Mouse (Mus musculus): ENCODE measurements at regions not wholly inside any gene's neighbourhood (a gene's known extent, or its start where the extent isn't known, plus 50 kb on each side); places are given as distances from the start of the nearest gene placed in this dataset.
"Not testable (repeated sequence)": the region's sequence is repeated elsewhere in the genome, so short reads cannot be mapped to it uniquely, and the experiment has no call there.

DNA sequence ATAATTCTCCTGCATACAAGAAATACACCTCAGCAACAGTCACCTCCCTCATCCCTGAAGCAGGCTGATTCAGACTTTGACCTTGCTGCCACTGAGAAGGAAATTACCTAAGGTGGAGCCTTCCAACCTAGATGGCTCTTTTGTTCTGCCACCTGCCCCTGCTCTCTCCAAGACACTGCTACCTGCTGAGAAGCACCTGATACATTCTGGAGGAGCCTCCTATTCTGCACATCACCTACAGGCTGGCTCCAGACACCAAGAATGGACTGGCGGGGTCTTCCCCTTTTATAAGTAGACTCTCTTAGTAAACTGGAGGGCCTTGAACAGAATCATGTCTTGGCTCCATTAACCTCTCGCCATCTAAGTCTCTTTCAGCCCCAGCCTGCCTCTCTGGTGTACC is 1149.5 kb upstream of the 2610301B20Rik start:
- WGBS = 94% methylated on average over 2 of the region's 2 CpGs
- H3K27ac ChIP-seq (ENCODE audit: insufficient read depth, low read depth, low read length); H3K4me1 ChIP-seq (ENCODE audit: control insufficient read depth, insufficient read depth, low read length): not testable (repeated sequence)

DNA sequence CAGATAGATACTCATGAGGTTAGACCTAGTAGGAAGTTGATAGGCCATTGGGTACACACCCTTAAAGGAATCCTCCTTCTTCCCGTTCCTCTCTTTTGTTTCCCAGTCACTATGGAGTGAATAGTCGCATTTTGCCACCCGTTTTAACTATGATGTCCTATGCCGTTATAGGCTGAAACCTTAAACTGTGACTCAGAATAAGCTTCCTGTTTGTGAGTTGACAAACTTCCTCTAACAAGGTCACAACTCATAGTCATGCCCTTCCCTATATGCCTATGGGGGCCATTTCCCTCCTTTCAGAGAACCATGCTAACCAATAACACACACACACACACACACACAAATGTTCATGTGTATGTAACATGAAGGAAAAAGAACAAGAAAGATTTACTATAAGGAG is 1136.6 kb upstream of the 2610301B20Rik start:
- H3K4me3 ChIP-seq (ENCODE audit: insufficient read depth, low read depth, low read length) = no peak overlapping the region
- WGBS = 81% methylated on average over 4 of the region's 4 CpGs
- no peaks in the 10 kb centered on the region for H3K4me1 ChIP-seq (ENCODE audit: control insufficient read depth, insufficient read depth, low read length)
- TF ChIP-seq CTCF (IDR thresholded peaks at IDR 0.05; ENCODE audit: insufficient read depth, low read depth, low read length) (no peak), POLR2A (IDR thresholded peaks at IDR 0.05; ENCODE audit: insufficient read depth, low read depth, low read length) (no peak)
- no peak overlapping the region for H3K27ac ChIP-seq (ENCODE audit: insufficient read depth, low read depth, low read length)

More for the DNA sequence above, 1149.5 kb upstream of the 2610301B20Rik start:
- H3K4me3 ChIP-seq (ENCODE audit: insufficient read depth, low read depth, low read length) = not testable (repeated sequence)

DNA sequence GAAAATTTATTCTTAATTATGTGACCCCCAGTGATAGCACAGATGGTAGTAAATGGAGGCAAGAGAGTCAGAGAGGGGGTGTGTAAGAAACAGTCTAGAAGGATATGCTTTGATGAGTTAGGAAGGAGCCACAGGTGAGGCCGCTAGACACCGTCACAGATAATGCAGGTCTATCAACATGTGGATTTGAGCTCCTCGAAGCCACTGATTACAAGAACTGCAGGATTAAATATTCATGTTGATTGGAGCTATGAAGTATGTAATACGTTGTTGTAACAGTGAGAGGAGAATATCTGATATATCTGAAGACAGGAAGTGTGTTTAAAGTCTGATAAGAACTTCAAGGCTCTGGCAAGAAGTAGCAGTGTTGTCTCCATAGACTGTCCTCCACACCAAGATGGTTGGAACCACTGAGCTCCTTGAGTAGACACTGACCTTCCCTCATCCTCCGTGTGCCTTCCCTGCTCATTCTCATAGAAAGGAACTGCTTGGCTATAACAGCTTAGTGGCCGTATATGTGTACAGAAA is 1126.8 kb upstream of the 2610301B20Rik start:
- no peaks in the 10 kb centered on the region for H3K4me1 ChIP-seq (ENCODE audit: control insufficient read depth, insufficient read depth, low read length)
- no peak overlapping the region for H3K27ac ChIP-seq (ENCODE audit: insufficient read depth, low read depth, low read length)
- TF ChIP-seq POLR2A (IDR thresholded peaks at IDR 0.05; ENCODE audit: insufficient read depth, low read depth, low read length) = no peak
- TF ChIP-seq CTCF (IDR thresholded peaks at IDR 0.05; ENCODE audit: insufficient read depth, low read depth, low read length) = no peak
- H3K4me3 ChIP-seq (ENCODE audit: insufficient read depth, low read depth, low read length) = no peak overlapping the region
- WGBS = 93% methylated on average over 6 of the region's 6 CpGs

GRCm38 (mm10) chr4:9748110-9748509 is 1126.2 kb upstream of the 2610301B20Rik start:
- H3K27ac ChIP-seq (ENCODE audit: insufficient read depth, low read depth, low read length) = no peak overlapping the region
- no peak for TF ChIP-seq POLR2A (IDR thresholded peaks at IDR 0.05; ENCODE audit: insufficient read depth, low read depth, low read length)
- no peak for TF ChIP-seq CTCF (IDR thresholded peaks at IDR 0.05; ENCODE audit: insufficient read depth, low read depth, low read length)
- H3K4me1 ChIP-seq (ENCODE audit: control insufficient read depth, insufficient read depth, low read length) = no peaks in the 10 kb centered on the region
- 87% methylated on average over 2 of the region's 2 CpGs for WGBS
- H3K4me3 ChIP-seq (ENCODE audit: insufficient read depth, low read depth, low read length) = no peak overlapping the region

GRCm38 (mm10) chr4:9749877-9750276 is 1124.4 kb upstream of the 2610301B20Rik start:
- 99% methylated on average over 3 of the region's 3 CpGs for WGBS
- H3K27ac ChIP-seq (ENCODE audit: insufficient read depth, low read depth, low read length) = no peak overlapping the region
- TF ChIP-seq POLR2A (IDR thresholded peaks at IDR 0.05; ENCODE audit: insufficient read depth, low read depth, low read length) (no peak), CTCF (IDR thresholded peaks at IDR 0.05; ENCODE audit: insufficient read depth, low read depth, low read length) (no peak)

GRCm38 (mm10) chr4:9750404-9750803 is 1123.9 kb upstream of the 2610301B20Rik start:
- H3K27ac ChIP-seq (ENCODE audit: insufficient read depth, low read depth, low read length) = no peak overlapping the region
- no peak for TF ChIP-seq POLR2A (IDR thresholded peaks at IDR 0.05; ENCODE audit: insufficient read depth, low read depth, low read length)
- no peak for TF ChIP-seq CTCF (IDR thresholded peaks at IDR 0.05; ENCODE audit: insufficient read depth, low read depth, low read length)
- H3K4me3 ChIP-seq (ENCODE audit: insufficient read depth, low read depth, low read length) = no peak overlapping the region
- H3K4me1 ChIP-seq (ENCODE audit: control insufficient read depth, insufficient read depth, low read length) = no peaks in the 10 kb centered on the region
- WGBS = 80% methylated on average over 4 of the region's 4 CpGs

More at GRCm38 (mm10) chr4:9749877-9750276, 1124.4 kb upstream of the 2610301B20Rik start:
- Histone ChIP-seq H3K4me1 (ENCODE audit: control insufficient read depth, insufficient read depth, low read length) (no peaks in the 10 kb centered on the region), H3K4me3 (ENCODE audit: insufficient read depth, low read depth, low read length) (no peak overlapping the region)

GRCm38 (mm10) chr4:9763321-9763720 is 1111.0 kb upstream of the 2610301B20Rik start:
- Histone ChIP-seq H3K4me1 (ENCODE audit: control insufficient read depth, insufficient read depth, low read length) (no peaks in the 10 kb centered on the region), H3K4me3 (ENCODE audit: insufficient read depth, low read depth, low read length) (no peak overlapping the region), H3K27ac (ENCODE audit: insufficient read depth, low read depth, low read length) (no peak overlapping the region)
- TF ChIP-seq POLR2A (IDR thresholded peaks at IDR 0.05; ENCODE audit: insufficient read depth, low read depth, low read length) (no peak), CTCF (IDR thresholded peaks at IDR 0.05; ENCODE audit: insufficient read depth, low read depth, low read length) (no peak)
- 73% methylated on average over 1 of the region's 1 CpGs for WGBS

DNA sequence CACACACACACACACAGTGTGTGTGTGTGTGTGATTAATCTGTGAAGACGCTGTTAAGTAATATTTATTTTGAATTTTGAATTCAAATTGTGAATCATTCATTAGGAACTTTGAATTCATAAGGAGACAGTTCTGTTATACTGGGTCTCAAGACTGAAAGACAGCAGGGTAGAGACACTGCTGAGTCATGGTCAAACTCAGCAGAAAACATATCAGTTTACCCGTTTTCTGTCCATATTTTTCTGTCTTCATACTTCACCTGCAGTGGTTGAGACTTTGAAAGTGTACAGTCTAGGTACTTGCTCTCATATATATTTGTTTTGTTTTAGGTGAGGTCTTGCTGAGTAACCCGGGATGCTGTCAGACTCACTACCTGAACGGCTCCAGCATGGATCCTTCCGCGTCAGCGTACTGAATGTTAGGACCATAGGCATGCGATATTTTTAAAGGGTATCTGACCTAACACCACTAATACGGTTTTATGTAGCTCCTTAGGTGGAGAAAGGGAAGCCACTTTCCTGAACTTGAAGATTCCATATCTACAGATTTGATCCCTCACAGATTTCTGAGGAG is 1104.6 kb upstream of the 2610301B20Rik start:
- WGBS = 69% methylated on average over 9 of the region's 9 CpGs
- no peak for TF ChIP-seq POLR2A (IDR thresholded peaks at IDR 0.05; ENCODE audit: insufficient read depth, low read depth, low read length)
- no peak for TF ChIP-seq CTCF (IDR thresholded peaks at IDR 0.05; ENCODE audit: insufficient read depth, low read depth, low read length)
- H3K4me3 ChIP-seq (ENCODE audit: insufficient read depth, low read depth, low read length) = no peak overlapping the region
- 0 out of 2 replicates have a peak, but pooled peaks cover 3% of the 10 kb centered on the region for H3K4me1 ChIP-seq (ENCODE audit: control insufficient read depth, insufficient read depth, low read length)
- H3K27ac ChIP-seq (ENCODE audit: insufficient read depth, low read depth, low read length) = no peak overlapping the region

- 3% methylated on average over 38 of the region's 38 CpGs for WGBS
- Histone ChIP-seq H3K27ac (ENCODE audit: insufficient read depth, low read depth, low read length) (peak overlapping the region; percentile 64; the same call in 1 of the 2 replicates), H3K4me3 (ENCODE audit: insufficient read depth, low read depth, low read length) (peak overlapping the region; percentile 82), H3K4me1 (ENCODE audit: control insufficient read depth, insufficient read depth, low read length) (0 out of 2 replicates have a peak, but pooled peaks cover 3% of the 10 kb centered on the region)
- no peak; the same call in 1 of the 2 replicates for TF ChIP-seq CTCF (IDR thresholded peaks at IDR 0.05; ENCODE audit: insufficient read depth, low read depth, low read length)
- TF ChIP-seq POLR2A (IDR thresholded peaks at IDR 0.05; ENCODE audit: insufficient read depth, low read depth, low read length) = no peak
Measured at GRCm38 (mm10) chr4:9770372-9771102, 1103.8 kb upstream of the 2610301B20Rik start.

Measured in olfactory bulb, adult 2 months (tissue).